Mouse (Mus musculus) small intestine, adult 2 months (tissue): ENCODE measurements around the gene Pycr1. TPM values are rescaled to one million over a fixed set of nuclear protein-coding genes. Genes with fewer than 3 reads are reported as not detected.

ENCODE experiments used
- H3K27ac ChIP-seq: fragments of 200-500 bp; 2 replicates; pipeline ENCODE4 v1.5.1; 2012; ENCODE audit warnings: low read depth, low read length, control low read depth, inconsistent platforms; ENCODE audit not compliant: insufficient read depth
- H3K27me3 ChIP-seq: fragments of 200-500 bp; 2 replicates; pipeline ENCODE4 v1.6.1; 2012; ENCODE audit warnings: mild to moderate bottlenecking, moderate library complexity, low read length, inconsistent platforms; ENCODE audit not compliant: control insufficient read depth, insufficient read depth
- H3K36me3 ChIP-seq: fragments of 200-500 bp; 2 replicates; pipeline ENCODE4 v1.6.1; 2012; ENCODE audit warnings: mild to moderate bottlenecking, low read length, control low read depth, inconsistent platforms; ENCODE audit not compliant: control insufficient read depth, insufficient read depth
- H3K4me1 ChIP-seq: fragments of 200-500 bp; 2 replicates; pipeline ENCODE4 v1.6.1; 2012; ENCODE audit warnings: low read length, inconsistent platforms, mixed read lengths; ENCODE audit not compliant: control insufficient read depth, insufficient read depth, insufficient read length
- H3K4me3 ChIP-seq: fragments of 200-500 bp; 2 replicates; pipeline ENCODE4 v1.5.1; 2012; ENCODE audit warnings: low read depth, mild to moderate bottlenecking, control low read depth, inconsistent platforms, low read length, moderate library complexity
- CTCF ChIP-seq: fragments of 200-500 bp; IDR thresholded peaks from 2 replicates; pipeline ENCODE4 v1.5.1; 2012; ENCODE audit warnings: low read depth, mild to moderate bottlenecking, control low read depth, inconsistent platforms, low read length, moderate library complexity, mixed read lengths; ENCODE audit not compliant: insufficient replicate concordance, insufficient read length; ENCODE audit errors: extremely low read depth
- POLR2A ChIP-seq: fragments of 200-500 bp; IDR thresholded peaks from 2 replicates; pipeline ENCODE4 v1.6.1; 2012; ENCODE audit warnings: low read depth, mild to moderate bottlenecking, control low read depth, inconsistent platforms, low read length, moderate library complexity
- WGBS: fragments of 180-500 bp; shearing (Covaris S2); methylation state at CpG from one replicate; pipeline ENCODE4 v1.1.7; 2018; 5-methylcytosine and 5-hydroxymethylcytosine counted together
- polyA plus RNA-seq: library from polyadenylated mRNA; depleted of rRNA; stranded (reverse); fragments of >200 nt; gene quantifications from 2 replicates; pipeline ENCODE4 v1.2.3, GENCODE M21; 2012

Gene Pycr1
- polyA plus RNA-seq, 1 experiment, result 19.9 TPM

GRCm38 (mm10) chr11:120657301-120657700 is 13.7 kb upstream of the Pycr1 start:
- Histone ChIP-seq H3K27me3 (peaks cover 34% of the 10 kb centered on the region), H3K36me3 (no peaks in the 10 kb centered on the region), H3K27ac (no peak overlapping the region), H3K4me3 (no peak overlapping the region), H3K4me1 (peaks cover 13% of the 10 kb centered on the region)
- TF ChIP-seq CTCF (no peak), POLR2A (no peak)
- WGBS, result 59% methylated on average over 4 of the region's 4 CpGs

- TF ChIP-seq POLR2A, result no peak
- no peak for TF ChIP-seq CTCF
- Histone ChIP-seq H3K27ac (no peak overlapping the region), H3K27me3 (peaks cover 9% of the 10 kb centered on the region), H3K36me3 (no peaks in the 10 kb centered on the region), H3K4me3 (no peak overlapping the region), H3K4me1 (peaks cover 3% of the 10 kb centered on the region)
- 79% methylated on average over 3 of the region's 3 CpGs for WGBS
Measured at GRCm38 (mm10) chr11:120654741-120655140, 11.2 kb upstream of the Pycr1 start.

- TF ChIP-seq CTCF, result no peak
- no peak for TF ChIP-seq POLR2A
- Histone ChIP-seq H3K36me3 (no peaks in the 10 kb centered on the region), H3K4me3 (no peak overlapping the region), H3K27me3 (no peaks in the 10 kb centered on the region), H3K4me1 (peaks cover 2% of the 10 kb centered on the region; the same call in 1 of the 2 replicates), H3K27ac (no peak overlapping the region)
- 74% methylated on average over 3 of the region's 3 CpGs for WGBS
Measured at GRCm38 (mm10) chr11:120651872-120652271, 8.3 kb upstream of the Pycr1 start.

GRCm38 (mm10) chr11:120648001-120648476 is 4.5 kb upstream of the Pycr1 start, which contains the start of gene Myadml2:
TSS of gene Myadml2 (minus strand) at chr11:120648158.
- TF ChIP-seq CTCF, result no peak
- TF ChIP-seq POLR2A, result no peak
- Histone ChIP-seq H3K4me1 (peaks cover 5% of the 10 kb centered on the region; the same call in 1 of the 2 replicates), H3K27ac (peak within 1 kb of the TSS; percentile 11; the same call in 1 of the 2 replicates), H3K4me3 (peak within 1 kb of the TSS; percentile 48), H3K27me3 (no peaks in the 10 kb centered on the region), H3K36me3 (no peaks in the 10 kb centered on the region)
- 11% methylated on average over 13 of the region's 13 CpGs for WGBS

GRCm38 (mm10) chr11:120647047-120647830 is 3.7 kb upstream of the Pycr1 start:
- H3K27ac ChIP-seq, result no peak overlapping the region; the same call in 1 of the 2 replicates
- WGBS, result 88% methylated on average over 35 of the region's 35 CpGs
- TF ChIP-seq CTCF, result no peak
- no peak for TF ChIP-seq POLR2A
- no peaks in the 10 kb centered on the region; the same call in 1 of the 2 replicates for H3K27me3 ChIP-seq
- H3K36me3 ChIP-seq, result no peaks in the 10 kb centered on the region
- H3K4me3 ChIP-seq, result peak overlapping the region; percentile 48; the same call in 1 of the 2 replicates
- H3K4me1 ChIP-seq, result peaks cover 6% of the 10 kb centered on the region; the same call in 1 of the 2 replicates

- no peaks in the 10 kb centered on the region for H3K36me3 ChIP-seq
- no peak for TF ChIP-seq CTCF
- TF ChIP-seq POLR2A, result no peak
- H3K4me3 ChIP-seq, result peak overlapping the region; percentile 67
- H3K27me3 ChIP-seq, result no peaks in the 10 kb centered on the region; the same call in 1 of the 2 replicates
- 1% methylated on average over 18 of the region's 18 CpGs for WGBS
- H3K27ac ChIP-seq, result no peak overlapping the region
- peaks cover 6% of the 10 kb centered on the region; the same call in 1 of the 2 replicates for H3K4me1 ChIP-seq
Measured at GRCm38 (mm10) chr11:120642939-120643600, 499 bp downstream of the Pycr1 start.
